In genomic region chr2:6594736-6595135, GRCm38 (mm10) we compare ENCODE assay signal across 9 mouse cellular contexts.
DNase-seq lines count a peak whose midpoint lies in the region.
"Had no signal": no experiment of that assay in that cellular context is flagged by ENCODE, and none has a peak within 500 bp of the region (broad histone marks: within the 10 kb centered on the region; RNA-seq: fewer than 3 reads in every experiment).

No protein-coding gene starts in this region.

- peak; percentile 57 for DNase-seq in left cerebral cortex, postnatal 4 days
- no peak for DNase-seq in left cerebral cortex, postnatal 10 days (ENCODE audit: extremely low spot score in 1 of 2, low spot score in 2 of 2)
- no peak for DNase-seq in forebrain, embryonic 10.5 days (ENCODE audit: extremely low spot score, low spot score)
- peak; percentile 81 for DNase-seq in layer of hippocampus, adult 9-11 months
- DNase-seq in retina, postnatal 7 days (ENCODE audit: low read depth, low spot score), result peak; percentile 3
- no peak for DNase-seq in adrenal gland, postnatal 14 days
- no peak for DNase-seq in c-Kit-positive CD71-positive TER-119-positive erythroid progenitor cells, embryonic 14.5 days (ENCODE audit: low spot score)
- DNase-seq in left cerebral cortex, adult 18-20 months (ENCODE audit: low spot score in 2 of 2), result no peak

- WGBS in forebrain, embryonic 10.5 days, result 29% methylated on average over 1 of the region's 1 CpGs

- H3K27me3 ChIP-seq in forebrain, embryonic 10.5 days (ENCODE audit: poor library complexity, severe bottlenecking), result no peaks in the 10 kb centered on the region

- H3K27ac ChIP-seq in forebrain, embryonic 10.5 days, result peak overlapping the region; percentile 59; the same call in 1 of the 2 replicates
- H3K27ac ChIP-seq: heart, embryonic 10.5 days had no signal

- intact Hi-C loops in left cerebral cortex, postnatal 4 days (cut with DNase I), result no loop called here
- intact Hi-C loops in left cerebral cortex, postnatal 10 days (cut with DNase I), result no loop called here

- no peaks in the 10 kb centered on the region for H3K9me3 ChIP-seq in forebrain, embryonic 10.5 days
- H3K9me3 ChIP-seq: heart, embryonic 10.5 days had no signal

- H3K4me1 ChIP-seq in forebrain, embryonic 10.5 days, result peaks cover 21% of the 10 kb centered on the region
- H3K4me1 ChIP-seq: heart, embryonic 10.5 days had no signal

- peaks cover 9% of the 10 kb centered on the region; the same call in 1 of the 2 replicates for H3K36me3 ChIP-seq in forebrain, embryonic 10.5 days (replicated peaks)

- H3K4me3 ChIP-seq in forebrain, embryonic 10.5 days, result no peak overlapping the region
- H3K4me3 ChIP-seq: heart, embryonic 10.5 days had no signal

Comparison
In these comparisons a context has a peak if more than half of its experiments do, and no peak if none do; other contexts are left out.
1. DNase-seq: peak in left cerebral cortex, postnatal 4 days (single experiment), layer of hippocampus, adult 9-11 months (single experiment) and retina, postnatal 7 days (single experiment); none in left cerebral cortex, postnatal 10 days (0 of 2), forebrain, embryonic 10.5 days (single experiment), adrenal gland, postnatal 14 days (single experiment), c-Kit-positive CD71-positive TER-119-positive erythroid progenitor cells, embryonic 14.5 days (single experiment) and left cerebral cortex, adult 18-20 months (0 of 2).